Mouse (Mus musculus) WW6 (cell line): ENCODE measurements around the gene Babam2.

Experiments
- DNase-seq: peaks from one replicate; pipeline ENCODE4 v3.0.0-alpha.2; 2013; ENCODE audit warnings: low read depth, low spot score

The Babam2 gene

GRCm38 (mm10) chr5:31713841-31714264 lies 16.4 kb downstream of the Babam2 start:
- no peak for DNase-seq

DNA sequence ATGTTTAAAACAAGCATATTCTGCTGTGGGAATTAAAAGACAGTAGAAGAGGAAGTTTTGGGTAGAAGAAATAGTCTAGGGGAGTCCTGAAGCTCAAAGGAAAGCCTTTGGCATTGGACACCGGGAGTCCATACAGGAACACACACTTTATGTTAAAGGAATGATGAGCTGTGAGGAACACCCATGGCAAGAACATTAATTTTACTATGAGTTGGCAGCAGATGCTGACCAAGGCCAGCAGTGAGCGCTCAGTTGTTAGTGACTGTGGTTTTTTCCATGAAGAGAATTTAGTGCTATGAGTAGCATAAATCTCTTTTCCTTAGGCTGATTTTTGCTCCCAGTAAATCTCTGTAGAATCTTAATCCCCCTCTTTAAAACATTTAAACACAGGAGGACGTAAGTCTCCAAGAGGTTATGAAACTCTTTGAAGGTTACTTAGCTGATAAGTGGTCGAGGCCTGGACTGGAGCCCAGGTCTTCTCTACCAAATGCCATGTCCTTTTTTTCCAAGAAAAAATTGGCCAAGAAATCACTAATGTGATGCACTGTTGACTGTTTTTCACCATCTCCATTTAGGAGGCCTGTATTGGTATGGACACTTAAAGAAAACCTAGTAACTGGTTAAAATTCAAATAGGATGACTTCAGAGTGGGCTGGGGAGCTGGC lies 18.1 kb downstream of the Babam2 start:
- no peak for DNase-seq

DNA sequence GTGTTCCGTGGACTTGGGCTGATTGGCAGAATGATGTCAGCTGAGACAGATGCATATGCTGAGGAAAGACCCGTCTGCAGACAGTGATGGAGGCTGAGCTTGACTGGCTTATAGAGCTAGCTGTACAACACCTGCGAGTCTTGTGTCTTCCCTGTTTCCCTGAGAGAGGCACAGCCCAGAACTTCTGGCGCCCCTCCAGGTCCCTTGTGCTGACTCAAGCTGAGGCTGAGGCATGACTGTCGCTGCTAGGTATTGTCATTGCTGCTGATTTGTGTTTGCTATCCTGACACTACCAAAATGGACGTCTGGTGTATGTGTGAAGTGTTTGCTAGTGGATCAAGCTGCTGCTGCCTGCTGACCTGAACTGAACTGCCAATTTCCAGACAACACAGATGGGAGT lies 27.0 kb downstream of the Babam2 start:
- DNase-seq = no peak

DNA sequence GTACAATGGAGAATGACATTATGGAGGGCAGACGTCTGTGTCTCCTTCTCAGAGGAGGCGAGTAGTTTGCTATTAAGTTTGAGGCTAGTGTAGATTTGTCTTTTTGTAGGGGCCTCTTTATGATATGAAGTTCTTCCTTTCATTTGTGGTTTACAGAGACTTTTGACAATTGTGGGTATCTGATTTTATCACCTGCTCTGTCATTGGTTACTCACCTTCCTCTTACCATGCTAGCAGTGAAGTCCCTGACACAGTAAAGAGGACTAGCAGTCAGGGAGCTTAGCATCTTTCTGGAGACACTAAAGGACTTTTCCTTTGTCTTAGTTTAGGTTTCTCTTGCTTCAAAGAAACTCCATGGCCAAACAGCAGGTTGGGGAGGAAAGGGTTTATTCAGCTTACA lies 28.4 kb downstream of the Babam2 start:
- DNase-seq = no peak

- no peak for DNase-seq
Observed at GRCm38 (mm10) chr5:31727456-31727855, 30.0 kb downstream of the Babam2 start.

- DNase-seq = no peak
Observed at GRCm38 (mm10) chr5:31732644-31733338, 35.3 kb downstream of the Babam2 start.

- no peak for DNase-seq
Observed at GRCm38 (mm10) chr5:31741931-31742330, 44.4 kb downstream of the Babam2 start.

- DNase-seq = no peak
Observed at GRCm38 (mm10) chr5:31742521-31743031, 45.1 kb downstream of the Babam2 start.

DNA sequence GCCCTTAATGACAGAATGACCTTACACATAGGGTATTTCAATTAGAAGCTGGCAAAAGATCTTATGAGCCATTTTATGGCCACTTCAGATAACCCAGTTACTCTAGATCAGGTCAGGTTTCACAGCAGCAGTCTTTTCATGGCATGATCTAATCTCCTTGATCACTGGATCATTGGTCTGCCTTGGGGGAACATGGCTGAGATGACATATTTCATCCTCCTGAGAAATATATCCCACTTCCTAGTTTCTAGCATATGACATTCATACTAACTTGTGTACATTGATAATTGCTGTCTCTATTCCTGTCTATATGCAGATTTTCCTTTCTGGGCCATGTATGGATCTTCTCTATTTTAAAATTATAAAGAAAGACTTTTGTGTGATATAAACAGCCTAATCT lies 51.9 kb downstream of the Babam2 start:
- DNase-seq = no peak

GRCm38 (mm10) chr5:31750231-31750925 lies 52.9 kb downstream of the Babam2 start:
- no peak for DNase-seq

DNA sequence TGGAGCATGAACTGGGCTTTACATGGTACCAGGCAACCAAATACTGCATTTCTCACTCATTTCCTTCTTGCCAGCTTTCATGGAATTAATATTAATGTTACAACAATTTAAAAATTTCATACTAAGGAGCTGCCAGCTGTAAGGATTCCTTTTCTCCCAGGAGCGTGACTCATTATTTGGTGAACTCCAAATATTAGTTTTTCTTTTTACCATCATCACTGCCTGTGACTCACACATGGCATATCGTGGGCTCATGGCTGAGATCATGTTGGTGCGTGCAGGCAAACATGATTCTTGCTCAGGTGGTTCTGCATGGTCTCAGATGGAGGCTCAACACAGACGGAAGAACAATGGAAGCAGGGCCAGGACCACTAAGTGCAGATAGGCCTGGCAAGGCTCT lies 53.5 kb downstream of the Babam2 start:
- no peak for DNase-seq

DNA sequence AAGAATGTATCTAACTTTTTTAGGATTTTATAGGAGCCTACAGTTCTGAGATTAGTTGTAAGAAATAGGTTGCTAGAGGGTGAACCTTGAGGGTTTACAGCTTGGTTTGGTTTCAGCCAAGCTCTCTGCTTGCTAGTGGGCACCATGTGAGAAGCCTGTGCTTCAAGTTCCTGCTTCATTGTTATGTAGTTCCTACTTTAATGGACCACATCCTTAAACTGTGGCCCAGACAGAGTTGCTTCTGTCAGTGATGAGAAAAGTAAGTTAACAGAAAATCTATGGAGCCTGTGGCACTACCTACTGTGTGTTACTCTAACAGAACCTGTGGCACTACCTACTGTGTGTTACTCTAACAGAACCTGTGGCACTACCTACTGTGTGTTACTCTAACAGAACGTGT lies 57.1 kb downstream of the Babam2 start:
- DNase-seq = no peak

DNA sequence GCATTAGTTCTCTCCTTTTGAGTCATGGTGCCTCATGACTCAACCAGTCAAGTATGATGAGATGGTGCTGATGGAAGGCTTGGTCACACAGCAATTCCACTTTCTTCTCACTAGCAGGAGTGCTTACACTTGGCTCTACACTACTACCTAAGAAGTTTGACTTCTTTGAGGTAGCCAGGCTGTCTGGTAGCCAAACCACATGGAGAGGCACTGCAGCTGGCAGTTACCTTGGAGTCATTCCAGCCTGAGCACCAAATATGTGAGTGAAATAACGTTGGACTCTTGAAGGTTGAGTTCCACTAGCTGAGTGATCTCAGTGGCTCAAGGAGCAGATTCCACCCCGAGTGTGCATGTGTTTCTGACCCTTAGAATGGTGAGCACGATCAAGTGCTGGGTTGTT lies 57.8 kb downstream of the Babam2 start:
- no peak for DNase-seq

DNA sequence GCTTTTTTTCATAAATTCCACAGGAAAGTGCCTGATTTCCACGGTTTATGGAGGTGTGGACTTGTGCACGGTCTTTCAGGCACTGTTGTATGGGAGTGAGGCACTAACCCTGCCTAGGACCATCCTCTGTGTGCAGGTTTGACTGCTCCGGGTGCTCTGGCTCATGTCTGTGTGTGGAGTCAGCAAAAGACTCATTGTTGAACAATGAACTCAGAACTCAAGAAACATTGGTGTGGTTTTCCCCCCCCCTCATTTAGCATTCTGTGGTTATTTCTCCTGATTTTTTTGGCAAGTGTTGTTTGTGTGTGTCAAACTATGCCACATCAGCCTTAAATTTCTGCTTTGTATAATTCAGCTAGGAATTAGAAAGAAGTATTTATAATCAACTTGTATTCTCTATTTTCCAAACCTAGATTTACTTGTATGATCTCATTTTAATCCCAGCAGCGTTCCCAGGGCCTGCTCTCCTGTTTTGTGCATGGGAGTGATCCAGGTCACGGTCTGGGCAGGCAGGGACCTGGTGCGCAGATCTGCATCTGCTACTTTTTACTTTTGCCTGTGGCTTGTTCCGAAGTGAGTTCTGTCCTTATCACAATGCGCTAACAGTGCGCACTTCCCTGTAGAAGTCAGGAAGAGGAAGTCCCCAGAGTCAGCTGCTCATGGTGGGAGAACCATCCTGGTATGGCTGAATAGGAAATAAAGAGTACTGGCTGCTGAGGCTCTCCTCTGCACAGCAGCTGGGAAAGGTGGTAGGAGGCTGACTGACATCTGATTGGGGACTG lies 61.0 kb downstream of the Babam2 start:
- no peak for DNase-seq

GRCm38 (mm10) chr5:31761836-31762235 lies 64.4 kb downstream of the Babam2 start:
- no peak for DNase-seq

DNA sequence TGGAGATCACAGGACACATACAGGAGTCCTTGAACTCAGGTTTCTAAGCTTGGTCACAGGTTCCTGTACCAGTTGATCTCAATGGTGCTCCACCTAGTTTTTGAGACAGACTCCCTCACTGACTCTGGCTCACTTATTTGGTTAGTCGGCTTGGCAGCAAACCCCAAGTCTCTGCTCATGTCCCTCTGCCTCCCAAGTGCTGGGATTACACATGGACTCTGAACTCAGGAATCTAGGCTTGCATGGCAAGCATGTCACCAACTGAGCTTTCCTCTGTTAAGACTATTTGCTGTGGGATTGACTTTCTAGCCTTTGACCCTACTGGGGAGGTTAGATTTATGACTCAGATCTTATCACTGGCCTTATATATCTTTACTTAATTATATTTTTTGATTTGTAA lies 65.3 kb downstream of the Babam2 start:
- DNase-seq = no peak

- no peak for DNase-seq
Observed at GRCm38 (mm10) chr5:31765824-31766223, 68.3 kb downstream of the Babam2 start.

DNA sequence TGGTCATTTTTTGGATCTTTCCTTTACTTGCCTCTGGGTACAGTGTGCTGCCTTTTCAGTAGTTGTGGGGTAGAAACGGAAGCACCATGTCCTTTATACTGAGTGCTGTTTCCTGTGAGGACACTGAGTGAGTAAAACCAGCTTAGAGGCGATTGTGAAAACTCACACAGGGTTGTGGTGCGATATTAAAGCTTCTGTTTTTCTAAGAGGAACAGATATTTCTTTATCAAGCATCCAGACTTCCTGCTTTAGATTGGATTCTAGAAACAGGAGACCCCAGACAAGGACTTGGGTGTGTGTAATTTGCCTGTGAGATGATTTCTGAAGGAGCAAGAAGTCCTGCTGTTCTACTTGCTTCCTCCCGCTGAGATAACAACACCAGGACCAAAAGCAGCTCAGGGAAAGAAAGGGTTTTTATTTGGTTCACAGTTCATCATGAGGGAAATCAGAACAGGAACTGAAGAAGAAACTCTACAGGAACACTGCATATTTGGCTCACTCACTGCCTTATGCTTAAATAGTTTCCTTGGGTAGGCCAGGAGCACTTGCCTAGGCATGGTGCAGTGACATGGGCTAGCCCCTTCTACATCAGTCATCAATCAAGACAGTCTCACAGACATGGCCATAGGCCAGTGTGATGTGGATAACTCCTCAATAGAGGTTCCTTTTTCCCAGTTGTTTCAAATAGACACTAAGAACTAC lies 69.5 kb downstream of the Babam2 start:
- no peak for DNase-seq

- no peak for DNase-seq
Observed at GRCm38 (mm10) chr5:31771486-31771885, 74.0 kb downstream of the Babam2 start.

GRCm38 (mm10) chr5:31771921-31772320 lies 74.4 kb downstream of the Babam2 start:
- DNase-seq = no peak

DNA sequence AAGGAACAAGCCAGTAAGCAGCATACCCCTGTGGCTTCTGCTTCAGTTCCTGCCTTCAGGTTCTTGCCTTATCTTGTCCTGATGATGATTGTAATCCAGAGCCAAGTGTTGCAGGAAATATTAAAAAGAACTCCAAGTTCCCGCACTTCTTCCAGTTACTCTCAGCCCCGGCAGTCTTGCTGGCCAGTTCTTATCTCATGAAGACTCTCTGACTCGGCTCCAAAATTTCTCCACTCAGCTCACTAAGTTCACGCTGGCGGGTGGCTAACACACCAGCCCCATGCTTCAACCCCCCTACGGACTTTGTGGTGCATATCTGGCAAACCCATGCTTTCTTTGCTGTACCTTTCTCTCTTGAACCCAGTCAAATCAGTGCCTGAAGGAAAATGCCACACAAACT lies 77.5 kb downstream of the Babam2 start:
- DNase-seq = no peak
